Mouse (Mus musculus): ENCODE data around the gene Hnrnpl. TPM values are rescaled to one million over a fixed set of nuclear protein-coding genes. Genes with fewer than 3 reads are reported as not detected.

The Hnrnpl gene
- total RNA-seq, 4 experiments from 2014 or later = 403 to 453 (median 434) TPM

- DNase-seq (ENCODE audit: low spot score in 2 of 2) = no peak
Measured at GRCm38 (mm10) chr7:28790066-28790806, 18.1 kb upstream of the Hnrnpl start.

GRCm38 (mm10) chr7:28791706-28792105 lies 16.6 kb upstream of the Hnrnpl start:
- DNase-seq (ENCODE audit: low spot score in 2 of 2) = no peak

GRCm38 (mm10) chr7:28792391-28793185 lies 15.8 kb upstream of the Hnrnpl start:
- DNase-seq (ENCODE audit: low spot score in 2 of 2) = no peak

GRCm38 (mm10) chr7:28793834-28794233 lies 14.5 kb upstream of the Hnrnpl start:
- DNase-seq (ENCODE audit: low spot score in 2 of 2) = no peak

GRCm38 (mm10) chr7:28794496-28794895 lies 13.8 kb upstream of the Hnrnpl start:
- no peak for DNase-seq (ENCODE audit: low spot score in 2 of 2)

GRCm38 (mm10) chr7:28795832-28796231 lies 12.5 kb upstream of the Hnrnpl start:
- no peak for DNase-seq (ENCODE audit: low spot score in 2 of 2)

GRCm38 (mm10) chr7:28796562-28796975 lies 11.8 kb upstream of the Hnrnpl start:
- peak in 1 of 2 experiments; percentile 76 for DNase-seq (ENCODE audit: low spot score in 2 of 2)

GRCm38 (mm10) chr7:28799994-28800393 lies 8.3 kb upstream of the Hnrnpl start:
- no peak for DNase-seq (ENCODE audit: low spot score in 2 of 2)

- no peak for DNase-seq (ENCODE audit: low spot score in 2 of 2)
Measured at GRCm38 (mm10) chr7:28801451-28801850, 6.9 kb upstream of the Hnrnpl start.

- DNase-seq (ENCODE audit: low spot score in 2 of 2) = no peak
Measured at GRCm38 (mm10) chr7:28801901-28802670, 6.3 kb upstream of the Hnrnpl start.

GRCm38 (mm10) chr7:28802846-28803588 lies 5.3 kb upstream of the Hnrnpl start:
- DNase-seq (ENCODE audit: low spot score in 2 of 2) = no peak

- no peak for DNase-seq (ENCODE audit: low spot score in 2 of 2)
Measured at GRCm38 (mm10) chr7:28803756-28804155, 4.6 kb upstream of the Hnrnpl start.

- no peak for DNase-seq (ENCODE audit: low spot score in 2 of 2)
Measured at GRCm38 (mm10) chr7:28806869-28807268, 1.5 kb upstream of the Hnrnpl start.

GRCm38 (mm10) chr7:28807641-28808220 lies 610 bp upstream of the Hnrnpl start:
- no peak for DNase-seq (ENCODE audit: low spot score in 2 of 2)

GRCm38 (mm10) chr7:28808957-28809393 lies 634 bp downstream of the Hnrnpl start:
- DNase-seq (ENCODE audit: low spot score in 2 of 2) = peak; percentile 91 to 94

GRCm38 (mm10) chr7:28809401-28810089 lies 1.2 kb downstream of the Hnrnpl start:
- DNase-seq (ENCODE audit: low spot score in 2 of 2) = peak in 1 of 2 experiments; percentile 57

- DNase-seq (ENCODE audit: low spot score in 2 of 2) = peak; percentile 99
Measured at GRCm38 (mm10) chr7:28810107-28811066, 2.0 kb downstream of the Hnrnpl start.

- peak; percentile 79 to 85 for DNase-seq (ENCODE audit: low spot score in 2 of 2)
Measured at GRCm38 (mm10) chr7:28811228-28811627, 2.9 kb downstream of the Hnrnpl start.

Measured in layer of hippocampus, adult 8-10 months (tissue).